Mouse (Mus musculus): ENCODE measurements around the gene Gnai2. TPM values are rescaled to one million over a fixed set of nuclear protein-coding genes. Genes with fewer than 3 reads are reported as not detected.

Gene Gnai2
- total RNA-seq, 1 experiment from 2014 or later: 319 TPM

- ATAC-seq (replicated peaks; ENCODE audit: low read depth, poor library complexity, severe bottlenecking): no peak
Measured at GRCm38 (mm10) chr9:107615035-107615434, 20.1 kb downstream of the Gnai2 start.

GRCm38 (mm10) chr9:107612945-107613569 is 22.1 kb downstream of the Gnai2 start:
- ATAC-seq (replicated peaks; ENCODE audit: low read depth, poor library complexity, severe bottlenecking): no peak; the same call in 1 of the 2 replicates

- ATAC-seq (replicated peaks; ENCODE audit: low read depth, poor library complexity, severe bottlenecking): peak; percentile 83
Measured at GRCm38 (mm10) chr9:107612191-107612944, 22.8 kb downstream of the Gnai2 start.

- ATAC-seq (replicated peaks; ENCODE audit: low read depth, poor library complexity, severe bottlenecking): peak; percentile 6; the same call in 1 of the 2 replicates
Measured at GRCm38 (mm10) chr9:107611456-107612190, 23.5 kb downstream of the Gnai2 start.

GRCm38 (mm10) chr9:107609433-107609830 is 25.7 kb downstream of the Gnai2 start:
- ATAC-seq (replicated peaks; ENCODE audit: low read depth, poor library complexity, severe bottlenecking): no peak

- ATAC-seq (replicated peaks; ENCODE audit: low read depth, poor library complexity, severe bottlenecking): no peak
Measured at GRCm38 (mm10) chr9:107608741-107609432, 26.3 kb downstream of the Gnai2 start, which contains the start of gene Sema3b. TSS of gene Sema3b (minus strand) at chr9:107609229.

GRCm38 (mm10) chr9:107607653-107608245 is 27.4 kb downstream of the Gnai2 start:
- no peak for ATAC-seq (replicated peaks; ENCODE audit: low read depth, poor library complexity, severe bottlenecking)

- no peak for ATAC-seq (replicated peaks; ENCODE audit: low read depth, poor library complexity, severe bottlenecking)
Measured at GRCm38 (mm10) chr9:107607036-107607435, 28.1 kb downstream of the Gnai2 start.

GRCm38 (mm10) chr9:107606591-107606990 is 28.6 kb downstream of the Gnai2 start:
- no peak for ATAC-seq (replicated peaks; ENCODE audit: low read depth, poor library complexity, severe bottlenecking)

GRCm38 (mm10) chr9:107605041-107605661 is 30.0 kb downstream of the Gnai2 start:
- no peak for ATAC-seq (replicated peaks; ENCODE audit: low read depth, poor library complexity, severe bottlenecking)

- no peak for ATAC-seq (replicated peaks; ENCODE audit: low read depth, poor library complexity, severe bottlenecking)
Measured at GRCm38 (mm10) chr9:107603251-107603650, 31.9 kb downstream of the Gnai2 start.

- peak; percentile 87 for ATAC-seq (replicated peaks; ENCODE audit: low read depth, poor library complexity, severe bottlenecking)
Measured at GRCm38 (mm10) chr9:107602068-107602648, 33.0 kb downstream of the Gnai2 start.

- no peak for ATAC-seq (replicated peaks; ENCODE audit: low read depth, poor library complexity, severe bottlenecking)
Measured at GRCm38 (mm10) chr9:107601275-107601674, 33.9 kb downstream of the Gnai2 start.

- no peak for ATAC-seq (replicated peaks; ENCODE audit: low read depth, poor library complexity, severe bottlenecking)
Measured at GRCm38 (mm10) chr9:107600745-107601144, 34.4 kb downstream of the Gnai2 start.

GRCm38 (mm10) chr9:107599842-107600241 is 35.3 kb downstream of the Gnai2 start:
- ATAC-seq (replicated peaks; ENCODE audit: low read depth, poor library complexity, severe bottlenecking): no peak

- no peak for ATAC-seq (replicated peaks; ENCODE audit: low read depth, poor library complexity, severe bottlenecking)
Measured at GRCm38 (mm10) chr9:107599433-107599832, 35.7 kb downstream of the Gnai2 start.

- ATAC-seq (replicated peaks; ENCODE audit: low read depth, poor library complexity, severe bottlenecking): no peak
Measured at GRCm38 (mm10) chr9:107598385-107598784, 36.8 kb downstream of the Gnai2 start.

GRCm38 (mm10) chr9:107596619-107597569 is 38.3 kb downstream of the Gnai2 start:
- ATAC-seq (replicated peaks; ENCODE audit: low read depth, poor library complexity, severe bottlenecking): no peak

All from common myeloid progenitor, adult 5-6 weeks (primary cell).